Mouse (Mus musculus) c-Kit-positive CD71-positive TER-119-negative erythroid progenitor cells, embryonic 14.5 days (primary cell): ENCODE measurements around the gene Rbm19.

Experiments
- DNase-seq: peaks from one replicate; pipeline ENCODE4 v3.0.0-alpha.2; 2013; ENCODE audit warnings: low read depth

The Rbm19 gene

DNA sequence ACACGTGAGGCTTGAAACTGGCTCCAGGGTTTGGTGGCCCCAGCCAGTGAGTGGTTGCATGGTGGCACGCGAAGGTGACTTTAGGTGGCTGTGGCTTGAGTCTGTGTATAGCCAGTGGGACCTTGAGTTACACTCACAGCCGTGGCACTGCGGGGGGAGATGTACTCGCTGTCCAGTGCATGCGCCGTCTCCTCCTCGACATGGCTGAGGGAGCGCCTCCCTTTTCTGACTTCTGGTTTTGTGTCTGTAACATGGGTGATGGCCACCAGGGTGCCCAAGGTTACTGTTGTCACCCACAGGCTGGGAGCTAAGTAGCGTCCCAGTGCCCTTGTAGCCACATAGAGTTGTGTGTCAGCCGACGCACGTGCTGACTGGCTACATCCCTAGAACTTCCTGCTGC lies 19.1 kb downstream of the Rbm19 start:
- DNase-seq = no peak

DNA sequence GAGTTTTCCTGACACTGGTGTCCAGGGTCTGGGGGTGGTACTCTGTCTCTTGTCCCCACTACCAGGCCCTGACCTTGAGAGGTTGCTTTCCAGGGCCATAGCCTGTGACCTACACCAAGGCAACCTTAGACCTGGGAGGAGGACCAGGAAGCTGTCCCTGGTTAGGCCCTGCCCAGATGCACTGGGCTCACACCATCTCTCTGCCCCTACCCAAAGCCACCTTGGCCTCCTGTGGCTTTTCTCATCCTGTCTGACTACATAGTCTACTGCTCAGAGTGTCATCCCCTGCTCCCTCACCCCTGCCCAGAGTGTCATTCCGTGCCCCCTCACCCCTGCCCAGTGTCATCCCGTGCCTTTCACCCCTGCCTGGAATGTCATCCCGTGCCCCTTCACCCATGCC lies 19.6 kb downstream of the Rbm19 start:
- DNase-seq = no peak

DNA sequence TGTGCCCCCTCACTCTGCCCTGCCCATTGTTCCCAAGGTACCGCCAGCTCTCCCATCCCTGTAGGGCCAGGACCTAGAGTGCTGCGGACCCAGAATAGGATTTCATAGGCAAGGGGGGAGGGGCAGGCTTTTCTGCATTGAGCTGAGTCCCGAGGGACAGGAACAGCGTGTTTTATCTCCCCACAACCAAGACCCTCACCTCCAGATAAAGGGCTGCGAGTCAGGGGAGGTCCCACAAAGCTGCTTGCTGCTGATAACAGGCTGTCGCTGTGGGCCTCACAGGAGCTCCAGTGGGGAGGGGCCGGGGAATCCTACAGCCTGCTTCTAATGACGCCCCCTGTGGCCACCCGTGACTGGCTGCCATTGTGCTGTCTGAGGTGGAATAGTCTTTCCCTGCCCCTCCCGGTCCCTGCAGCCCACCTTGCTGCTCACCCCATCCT lies 20.0 kb downstream of the Rbm19 start:
- peak; percentile 86 for DNase-seq

- no peak for DNase-seq
These were observed 20.8 kb downstream of the Rbm19 start for GRCm38 (mm10) chr5:120137038-120137437.

- no peak for DNase-seq
These were observed 21.6 kb downstream of the Rbm19 start for GRCm38 (mm10) chr5:120137846-120138245.

GRCm38 (mm10) chr5:120138406-120138805 lies 22.1 kb downstream of the Rbm19 start:
- DNase-seq = no peak

- no peak for DNase-seq
These were observed 23.0 kb downstream of the Rbm19 start for GRCm38 (mm10) chr5:120139224-120139623.

DNA sequence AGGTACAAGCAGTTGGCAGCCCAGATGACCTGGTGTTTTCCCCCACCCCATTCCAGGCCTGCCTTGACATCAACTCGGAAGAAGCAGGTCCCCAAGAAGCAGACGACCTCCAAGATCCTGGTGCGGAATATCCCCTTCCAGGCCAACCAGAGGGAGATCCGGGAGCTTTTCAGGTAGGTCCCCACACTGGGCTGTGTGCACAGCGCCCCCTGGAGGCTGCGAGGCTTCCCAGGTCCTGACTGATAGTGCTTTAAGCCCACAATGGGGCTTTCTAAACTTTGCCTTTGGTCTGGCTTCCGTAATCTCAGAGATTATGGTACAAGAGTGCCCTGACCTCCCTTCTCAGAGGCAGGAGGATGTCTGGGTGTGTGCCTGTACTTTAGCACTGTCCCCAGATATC lies 27.7 kb downstream of the Rbm19 start:
- DNase-seq = no peak

GRCm38 (mm10) chr5:120145371-120146050 lies 29.2 kb downstream of the Rbm19 start:
- DNase-seq = no peak

GRCm38 (mm10) chr5:120146051-120146385 lies 29.8 kb downstream of the Rbm19 start:
- DNase-seq = no peak

DNA sequence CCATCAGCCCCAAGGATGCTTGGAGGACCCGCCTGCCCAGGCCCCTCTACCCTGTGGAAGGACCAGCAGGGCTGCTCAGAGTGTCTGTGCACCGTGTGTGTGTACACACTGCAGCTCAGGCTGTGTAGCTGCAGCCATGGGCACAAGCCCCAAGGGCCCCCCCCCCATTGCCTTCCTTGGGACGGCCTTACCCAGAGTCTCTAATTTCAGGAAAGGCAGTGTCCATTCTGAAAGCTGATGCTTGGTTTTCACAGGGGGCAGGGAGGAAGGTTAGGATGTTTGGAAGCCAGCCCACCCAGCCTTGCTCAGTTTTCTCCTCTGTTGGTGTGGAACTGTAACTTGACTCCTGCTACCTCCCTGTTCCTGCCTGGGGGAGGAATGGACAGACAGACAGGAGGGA lies 30.6 kb downstream of the Rbm19 start:
- no peak for DNase-seq

- no peak for DNase-seq
These were observed 32.0 kb downstream of the Rbm19 start for GRCm38 (mm10) chr5:120148246-120148645.

- DNase-seq = no peak
These were observed 34.9 kb downstream of the Rbm19 start for GRCm38 (mm10) chr5:120151145-120151544.

- DNase-seq = no peak
These were observed 36.9 kb downstream of the Rbm19 start for GRCm38 (mm10) chr5:120153140-120153539.

DNA sequence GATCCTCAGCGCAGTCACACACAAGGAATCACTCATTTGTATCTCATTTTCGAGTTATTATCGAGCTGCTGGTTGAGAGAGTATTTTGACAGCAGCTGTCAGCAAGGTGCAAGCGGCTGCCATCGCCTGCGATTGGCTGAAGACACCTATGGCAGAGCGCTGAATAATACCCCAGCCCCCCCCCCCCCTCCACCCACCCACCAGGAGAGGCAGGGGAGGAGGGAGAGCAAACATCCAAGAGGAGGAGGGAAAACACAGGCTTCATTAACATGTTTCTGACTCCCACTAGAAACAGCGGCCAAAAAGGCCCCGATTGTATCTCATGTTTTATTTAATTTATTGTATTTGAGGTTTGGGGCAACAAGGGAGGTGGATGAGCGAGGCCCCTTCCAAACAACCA lies 39.4 kb downstream of the Rbm19 start:
- DNase-seq = no peak

DNA sequence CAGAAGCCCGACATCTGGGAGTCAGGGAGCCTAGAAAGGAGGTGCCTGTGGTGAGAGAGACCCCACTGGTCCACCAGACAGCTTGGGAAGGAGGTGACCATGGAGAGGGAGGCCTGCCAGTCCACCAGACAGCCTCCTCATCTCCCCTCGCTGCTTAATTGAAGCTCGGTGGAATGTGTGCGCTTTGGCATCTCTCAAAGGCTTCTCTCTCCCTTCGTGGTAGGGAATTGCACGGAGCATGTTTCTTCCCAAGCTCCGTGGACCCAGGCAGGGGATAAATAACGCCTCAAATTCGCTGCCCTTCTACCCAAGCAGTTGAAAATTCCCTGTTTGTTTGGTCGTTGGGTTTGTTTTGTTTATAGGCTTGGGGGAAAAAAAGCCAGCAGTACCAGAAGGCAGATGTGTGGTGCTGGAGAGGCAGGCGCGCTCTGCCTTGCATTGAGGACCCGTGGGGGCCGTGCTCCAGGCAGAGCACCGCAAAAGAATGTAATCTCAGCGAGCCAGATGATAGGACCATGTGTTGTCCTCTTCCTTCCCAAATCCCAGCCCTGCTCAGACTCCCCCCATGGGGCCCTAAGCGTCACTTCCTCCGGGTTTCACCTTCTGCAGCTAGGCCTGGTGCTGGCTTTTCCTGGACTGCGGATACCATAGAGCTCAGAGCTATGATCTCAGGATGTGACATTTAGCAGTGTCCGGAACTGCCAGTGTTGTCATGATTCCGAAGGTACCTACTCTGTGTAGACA lies 40.1 kb downstream of the Rbm19 start:
- DNase-seq = no peak

DNA sequence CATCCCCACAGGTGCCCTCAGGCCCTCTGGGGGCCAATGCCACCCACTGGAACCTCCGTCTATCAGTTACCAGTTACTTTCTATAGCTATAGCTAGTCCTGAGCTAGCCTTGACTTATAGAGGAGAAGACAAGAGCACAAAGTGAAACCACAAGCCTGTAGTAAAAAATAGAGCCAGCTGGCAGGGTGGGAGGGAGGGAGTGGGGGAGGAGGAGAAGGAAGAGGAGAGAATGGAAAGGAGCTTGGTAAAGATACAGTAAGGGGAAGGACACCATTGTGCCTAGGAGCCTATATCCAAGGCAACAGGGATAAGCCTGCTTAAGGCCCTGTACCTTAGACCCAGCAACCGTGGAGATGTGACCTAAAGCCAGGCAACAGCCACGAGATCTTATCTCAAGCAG lies 40.9 kb downstream of the Rbm19 start:
- no peak for DNase-seq

DNA sequence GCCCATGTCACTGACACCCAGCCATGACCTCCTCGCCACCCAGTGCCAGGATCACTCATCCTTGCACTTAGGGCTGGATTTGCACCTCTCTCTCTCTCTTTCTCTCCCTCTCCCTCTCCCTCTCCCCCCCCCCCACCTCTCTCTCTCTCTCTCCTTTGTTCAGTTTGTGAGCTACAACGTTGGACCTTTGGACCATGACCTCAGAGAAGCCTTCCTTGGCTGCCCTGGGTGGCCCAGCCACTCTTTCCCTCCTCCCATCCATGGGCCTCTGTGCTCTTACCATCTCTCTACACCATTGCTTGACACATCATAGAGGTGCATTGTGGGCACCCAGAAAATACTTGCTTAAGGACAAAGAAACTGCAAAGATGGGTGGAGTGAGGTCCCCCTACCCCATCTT lies 42.2 kb downstream of the Rbm19 start:
- no peak for DNase-seq

- DNase-seq = no peak
These were observed 44.8 kb downstream of the Rbm19 start for GRCm38 (mm10) chr5:120160923-120161658.

DNA sequence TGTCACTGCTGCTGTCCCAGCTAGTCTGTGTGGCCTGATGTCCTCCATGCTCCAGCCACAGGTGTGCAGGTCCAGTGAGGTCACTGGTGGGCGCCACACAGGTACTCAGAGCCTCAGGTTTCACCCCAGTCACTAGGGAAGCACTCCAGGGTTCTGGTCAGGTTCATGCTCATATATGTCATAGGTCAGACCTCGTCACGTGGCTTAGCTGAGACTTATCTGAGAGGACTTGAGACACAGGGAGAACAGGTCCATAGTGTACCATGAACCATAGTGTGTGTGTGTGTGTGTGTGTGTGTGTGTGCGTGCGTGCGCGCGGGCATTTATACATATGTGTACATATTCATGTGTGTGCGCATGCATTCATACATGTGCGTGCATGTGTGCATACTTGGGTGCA lies 46.4 kb downstream of the Rbm19 start:
- DNase-seq = no peak

- no peak for DNase-seq
These were observed 47.2 kb downstream of the Rbm19 start for GRCm38 (mm10) chr5:120163428-120163827.

DNA sequence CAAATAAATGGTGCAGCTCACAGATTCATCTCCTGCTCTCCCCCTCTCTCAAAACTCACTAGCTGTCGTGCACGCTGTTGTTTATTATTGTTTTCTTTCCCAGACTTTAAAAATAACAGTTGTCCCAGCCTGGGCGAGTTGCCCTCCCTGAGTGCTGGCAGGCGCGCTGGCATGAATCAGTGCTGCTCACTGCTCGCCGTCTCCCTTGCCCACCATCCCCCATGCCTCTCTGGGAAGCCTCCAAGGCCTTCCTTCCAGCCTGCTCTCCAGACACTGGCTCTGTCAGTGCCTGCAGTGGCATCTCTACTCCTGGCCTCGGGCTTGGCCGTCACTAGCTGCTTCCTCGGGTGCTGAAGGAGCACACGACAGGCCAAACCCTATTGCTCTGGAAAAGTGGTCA lies 48.2 kb downstream of the Rbm19 start:
- no peak for DNase-seq
